Mouse (Mus musculus): ENCODE data around the gene Sdr39u1.

GRCm38 (mm10) chr14:55885114-55885790 is 14.8 kb downstream of the Sdr39u1 start:
- TF ChIP-seq CTCF (conservative IDR thresholded peaks at IDR 0.05; ENCODE audit: low read length), result no peak
- no peak for TF ChIP-seq NANOG (IDR thresholded peaks at IDR 0.05; ENCODE audit: borderline replicate concordance, low read length)
- TF ChIP-seq POU5F1 (IDR thresholded peaks at IDR 0.05; ENCODE audit: borderline replicate concordance, low read length), result no peak

Measured in E14TG2a.4 (cell line).